Mouse (Mus musculus) neural tube, embryonic 11.5 days (tissue): ENCODE measurements around the gene Creg1. TPM values are rescaled to one million over a fixed set of nuclear protein-coding genes. Genes with fewer than 3 reads are reported as not detected.

Source experiments
- ATAC-seq: fragments of 200-750 bp; cut with Nextera tagmentation; 2 replicates; pipeline ENCODE4 v1.8.0; 2017; ENCODE audit warnings: moderate number of reproducible peaks, mild to moderate bottlenecking, moderate TSS enrichment, moderate library complexity; ENCODE audit not compliant: insufficient read depth, low FRiP score, low TSS enrichment
- DNase-seq: peaks from one replicate; pipeline ENCODE4 v3.0.0-alpha.2; 2015; ENCODE audit warnings: low spot score
- H3K27ac ChIP-seq: fragments of 300-500 bp; sonication (generic); 2 replicates; pipeline ENCODE4 v1.5.1; 2014; ENCODE audit warnings: low read depth, mild to moderate bottlenecking, low read length
- H3K27me3 ChIP-seq: fragments of 300-500 bp; sonication (generic); 2 replicates; pipeline ENCODE4 v1.6.1; 2014; ENCODE audit warnings: mild to moderate bottlenecking, low read length, mixed read lengths; ENCODE audit not compliant: control insufficient read depth, insufficient read depth
- H3K36me3 ChIP-seq: fragments of 300-500 bp; sonication (generic); 2 replicates; pipeline ENCODE4 v1.6.1; 2014; ENCODE audit warnings: mild to moderate bottlenecking, low read length, moderate library complexity, mixed read lengths; ENCODE audit not compliant: control insufficient read depth, insufficient read depth
- H3K4me1 ChIP-seq: fragments of 300-500 bp; sonication (generic); 2 replicates; pipeline ENCODE4 v1.6.1; 2014; ENCODE audit warnings: low read length, mixed read lengths; ENCODE audit not compliant: control insufficient read depth, insufficient read depth
- H3K4me2 ChIP-seq: fragments of 300-500 bp; sonication (generic); 2 replicates; pipeline ENCODE4 v1.6.1; 2014; ENCODE audit warnings: low read depth, mild to moderate bottlenecking, moderate library complexity
- H3K4me3 ChIP-seq: fragments of 300-500 bp; sonication (generic); 2 replicates; pipeline ENCODE4 v1.5.1; 2014; ENCODE audit warnings: low read depth, low read length
- H3K9ac ChIP-seq: fragments of 300-500 bp; sonication (generic); 2 replicates; pipeline ENCODE4 v1.6.1; 2014; ENCODE audit warnings: mild to moderate bottlenecking, low read length
- H3K9me3 ChIP-seq: fragments of 300-500 bp; sonication (generic); 2 replicates; pipeline ENCODE4 v1.6.1; 2016; ENCODE audit warnings: low read length; ENCODE audit not compliant: control insufficient read depth
- WGBS: fragments of 180-500 bp; shearing (Covaris S2); extraction: QIAGEN DNeasy Blood & Tissue Kit; methylation state at CpG from one replicate; pipeline ENCODE4 v1.1.7; 2014; 5-methylcytosine and 5-hydroxymethylcytosine counted together
- polyA plus RNA-seq: library from polyadenylated mRNA; unstranded; fragments of >200 nt; fragmentation: Nextera tagmentation; extraction: Ambion mirVana; gene quantifications from 2 replicates; pipeline ENCODE4 v1.2.1, GENCODE M21; 2014

The Creg1 gene
- polyA plus RNA-seq, 1 experiment from 2014 or later = 39.2 TPM

- no peaks in the 10 kb centered on the region for H3K9me3 ChIP-seq
- H3K4me3 ChIP-seq = no peak overlapping the region
- DNase-seq = no peak
- no peaks in the 10 kb centered on the region for H3K27me3 ChIP-seq
- WGBS = 79% methylated on average over 2 of the region's 2 CpGs
- H3K36me3 ChIP-seq = no peaks in the 10 kb centered on the region
- peaks cover 9% of the 10 kb centered on the region; the same call in 1 of the 2 replicates for H3K4me1 ChIP-seq
- H3K9ac ChIP-seq = no peak overlapping the region
- no peak for ATAC-seq
- H3K4me2 ChIP-seq = no peak overlapping the region
- H3K27ac ChIP-seq = no peak overlapping the region
Measured at GRCm38 (mm10) chr1:165810633-165811032, 47.1 kb downstream of the Creg1 start.

- Histone ChIP-seq H3K9me3 (no peaks in the 10 kb centered on the region), H3K27me3 (no peaks in the 10 kb centered on the region), H3K9ac (no peak overlapping the region), H3K36me3 (no peaks in the 10 kb centered on the region), H3K4me1 (peaks cover 9% of the 10 kb centered on the region; the same call in 1 of the 2 replicates), H3K27ac (no peak overlapping the region), H3K4me2 (no peak overlapping the region), H3K4me3 (no peak overlapping the region)
- no peak for DNase-seq
- no peak for ATAC-seq
- WGBS = 82% methylated on average over 5 of the region's 5 CpGs
Measured at GRCm38 (mm10) chr1:165811170-165811569, 47.6 kb downstream of the Creg1 start.

- Histone ChIP-seq H3K36me3 (no peaks in the 10 kb centered on the region), H3K9ac (no peak overlapping the region), H3K4me1 (peaks cover 9% of the 10 kb centered on the region; the same call in 1 of the 2 replicates), H3K27ac (no peak overlapping the region), H3K4me3 (no peak overlapping the region), H3K27me3 (peaks cover 6% of the 10 kb centered on the region; the same call in 1 of the 2 replicates), H3K4me2 (no peak overlapping the region), H3K9me3 (no peaks in the 10 kb centered on the region)
- ATAC-seq (no peak), DNase-seq (no peak)
- 86% methylated on average over 3 of the region's 3 CpGs for WGBS
Measured at GRCm38 (mm10) chr1:165812775-165813174, 49.2 kb downstream of the Creg1 start.

GRCm38 (mm10) chr1:165814116-165814515 lies 50.6 kb downstream of the Creg1 start:
- ATAC-seq = peak; percentile 39; the same call in 1 of the 2 replicates
- WGBS = 19% methylated on average over 7 of the region's 7 CpGs
- H3K4me2 ChIP-seq = no peak overlapping the region
- no peak overlapping the region for H3K4me3 ChIP-seq
- H3K4me1 ChIP-seq = peaks cover 11% of the 10 kb centered on the region; the same call in 1 of the 2 replicates
- DNase-seq = peak; percentile 76
- H3K36me3 ChIP-seq = no peaks in the 10 kb centered on the region
- no peaks in the 10 kb centered on the region for H3K9me3 ChIP-seq
- no peak overlapping the region for H3K27ac ChIP-seq
- peaks cover 6% of the 10 kb centered on the region; the same call in 1 of the 2 replicates for H3K27me3 ChIP-seq
- H3K9ac ChIP-seq = 0 out of 2 replicates have a peak overlapping the region, but pooled peaks have one; percentile 8

- Histone ChIP-seq H3K4me1 (peaks cover 11% of the 10 kb centered on the region; the same call in 1 of the 2 replicates), H3K4me2 (no peak overlapping the region), H3K36me3 (no peaks in the 10 kb centered on the region), H3K9ac (0 out of 2 replicates have a peak overlapping the region, but pooled peaks have one; percentile 8), H3K4me3 (no peak overlapping the region), H3K27ac (no peak overlapping the region), H3K9me3 (no peaks in the 10 kb centered on the region), H3K27me3 (peaks cover 6% of the 10 kb centered on the region; the same call in 1 of the 2 replicates)
- ATAC-seq (peak; percentile 7; the same call in 1 of the 2 replicates), DNase-seq (peak; percentile 38)
- WGBS = 22% methylated on average over 14 of the region's 14 CpGs
Measured at GRCm38 (mm10) chr1:165814521-165815278, 51.2 kb downstream of the Creg1 start.

- Histone ChIP-seq H3K4me1 (peaks cover 11% of the 10 kb centered on the region; the same call in 1 of the 2 replicates), H3K27ac (no peak overlapping the region), H3K27me3 (peaks cover 6% of the 10 kb centered on the region; the same call in 1 of the 2 replicates), H3K36me3 (no peaks in the 10 kb centered on the region), H3K4me2 (no peak overlapping the region), H3K9me3 (no peaks in the 10 kb centered on the region), H3K9ac (no peak overlapping the region), H3K4me3 (no peak overlapping the region)
- ATAC-seq (no peak), DNase-seq (no peak)
- 86% methylated on average over 9 of the region's 9 CpGs for WGBS
Measured at GRCm38 (mm10) chr1:165816391-165816790, 52.8 kb downstream of the Creg1 start.

- Histone ChIP-seq H3K9me3 (no peaks in the 10 kb centered on the region), H3K27me3 (peaks cover 6% of the 10 kb centered on the region; the same call in 1 of the 2 replicates), H3K27ac (no peak overlapping the region), H3K4me1 (peaks cover 11% of the 10 kb centered on the region; the same call in 1 of the 2 replicates), H3K9ac (no peak overlapping the region), H3K4me3 (no peak overlapping the region), H3K4me2 (no peak overlapping the region), H3K36me3 (no peaks in the 10 kb centered on the region)
- WGBS = 73% methylated on average over 9 of the region's 9 CpGs
- ATAC-seq = no peak
- no peak for DNase-seq
Measured at GRCm38 (mm10) chr1:165817264-165817663, 53.7 kb downstream of the Creg1 start.

- H3K27ac ChIP-seq = no peak overlapping the region
- H3K9me3 ChIP-seq = no peaks in the 10 kb centered on the region
- H3K27me3 ChIP-seq = peaks cover 6% of the 10 kb centered on the region; the same call in 1 of the 2 replicates
- peaks cover 11% of the 10 kb centered on the region; the same call in 1 of the 2 replicates for H3K4me1 ChIP-seq
- no peak for DNase-seq
- no peaks in the 10 kb centered on the region for H3K36me3 ChIP-seq
- no peak overlapping the region for H3K4me3 ChIP-seq
- H3K9ac ChIP-seq = no peak overlapping the region
- no peak for ATAC-seq
- H3K4me2 ChIP-seq = no peak overlapping the region
- WGBS = 35% methylated on average over 8 of the region's 8 CpGs
Measured at GRCm38 (mm10) chr1:165818145-165818860, 54.8 kb downstream of the Creg1 start.
